Mouse (Mus musculus) T-helper 1 cell (primary cell): ENCODE measurements around the gene Chst10.

Experiments used
- in situ Hi-C: fragments of 300-600 bp; cut with MboI, MseI; formaldehyde crosslinking; loops from one replicate; pipeline ENCODE4 v1.15.1; 2025; ENCODE audit warnings: high pct_unique_total_duplicates

Chst10 gene

DNA sequence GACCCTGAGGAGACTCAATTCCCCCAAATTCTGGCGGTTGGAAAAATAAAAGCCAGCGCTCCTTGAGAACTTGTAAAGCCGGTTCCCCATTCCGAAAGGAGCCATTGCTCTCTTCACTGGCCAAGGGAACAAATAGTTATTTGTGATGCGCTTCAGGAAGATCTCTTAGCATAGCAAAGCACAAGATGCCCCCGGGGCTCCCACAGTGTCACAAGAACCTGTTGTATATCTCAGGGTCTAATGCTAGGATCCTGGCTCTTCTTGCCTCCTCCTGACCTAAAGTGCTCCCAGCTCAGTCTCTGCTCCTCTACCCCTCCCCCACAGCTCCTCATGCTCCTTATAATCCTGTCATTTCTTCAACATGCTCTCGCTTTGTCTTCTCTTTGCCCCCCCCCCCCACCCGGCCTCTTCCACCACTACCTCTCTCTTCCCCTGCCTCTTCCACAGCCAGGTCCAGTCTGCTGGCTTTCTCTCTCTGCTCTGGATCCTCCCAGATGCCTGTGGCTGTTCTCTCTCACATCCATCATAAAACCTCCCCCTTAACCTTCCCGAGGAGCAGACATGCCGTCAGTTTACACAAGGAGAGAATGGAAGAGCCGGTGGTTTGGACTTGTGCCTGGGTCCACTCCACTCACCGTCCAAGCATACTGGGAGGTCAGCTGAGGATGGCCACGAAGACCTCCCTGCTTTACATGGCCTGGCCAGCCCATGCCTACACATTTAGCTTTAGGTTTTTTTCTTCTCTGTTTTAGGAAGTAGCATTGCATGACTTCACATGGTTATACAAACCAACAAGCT lies 28.4 kb downstream of the Chst10 start:
- in situ Hi-C loops = loop anchor here (5.0 kb wide), 1 partner anchor 73 kb away; no protein-coding TSS in a partner anchor

DNA sequence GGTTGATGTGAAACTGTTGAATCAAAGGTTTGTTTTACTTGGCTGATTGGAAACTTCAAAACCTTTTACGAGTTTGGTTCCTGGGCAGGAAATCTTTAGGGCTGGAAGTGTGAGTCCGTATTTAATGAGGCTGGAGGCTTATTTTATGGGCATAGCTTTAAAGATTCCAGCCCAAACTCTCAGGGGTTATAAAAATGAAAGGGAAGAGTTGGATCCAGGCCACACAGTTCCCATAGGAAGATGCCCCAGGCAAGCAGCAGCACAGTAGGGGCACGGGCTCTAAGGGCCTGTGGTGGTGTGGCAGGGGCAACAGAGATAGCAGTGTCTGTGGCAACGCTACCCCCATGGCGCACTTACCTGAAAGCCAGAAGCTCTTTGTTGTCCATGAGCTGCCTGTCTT lies 31.7 kb downstream of the Chst10 start:
- in situ Hi-C loops = loop anchor here (5.0 kb wide), 1 partner anchor 76 kb away; no protein-coding TSS in a partner anchor

DNA sequence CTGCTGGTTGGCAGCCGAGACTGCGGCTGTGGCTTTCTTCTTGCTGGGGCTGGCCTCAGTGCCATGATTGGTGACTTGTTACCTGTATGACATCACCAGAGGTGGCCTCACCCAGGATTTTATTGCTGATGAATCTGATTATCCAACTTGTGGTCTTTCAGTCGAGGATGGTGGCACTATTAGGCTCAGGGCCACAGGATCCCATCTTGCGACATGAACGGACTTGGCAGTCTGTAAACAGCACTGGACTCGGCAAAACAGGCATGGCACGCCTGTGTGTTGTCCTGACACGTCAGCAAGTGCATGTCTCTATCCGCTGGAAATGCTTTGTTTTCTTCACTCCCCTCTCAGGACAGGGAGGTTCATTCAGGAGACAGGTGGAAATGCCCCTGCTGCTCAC lies 33.6 kb downstream of the Chst10 start:
- in situ Hi-C loops = no loop called here

DNA sequence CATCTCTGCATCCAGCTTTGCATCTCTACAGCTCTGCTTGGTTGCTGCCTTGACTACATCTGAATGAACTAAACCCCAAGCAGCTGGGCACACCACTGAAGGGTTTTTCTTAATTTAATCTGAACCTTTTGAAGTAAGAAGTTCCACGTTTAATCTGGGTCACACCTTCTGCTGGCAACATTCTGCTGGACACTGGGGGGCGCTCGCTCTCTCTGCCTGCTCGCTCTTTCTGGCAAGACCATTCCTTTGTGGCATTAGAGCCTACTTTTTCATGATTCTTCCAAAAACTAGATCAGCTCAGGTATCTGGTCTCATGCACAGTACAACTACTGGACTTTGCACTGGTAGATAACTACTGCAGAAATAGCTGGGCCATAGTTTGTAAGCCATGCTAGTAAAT lies 35.7 kb downstream of the Chst10 start:
- in situ Hi-C loops = no loop called here

DNA sequence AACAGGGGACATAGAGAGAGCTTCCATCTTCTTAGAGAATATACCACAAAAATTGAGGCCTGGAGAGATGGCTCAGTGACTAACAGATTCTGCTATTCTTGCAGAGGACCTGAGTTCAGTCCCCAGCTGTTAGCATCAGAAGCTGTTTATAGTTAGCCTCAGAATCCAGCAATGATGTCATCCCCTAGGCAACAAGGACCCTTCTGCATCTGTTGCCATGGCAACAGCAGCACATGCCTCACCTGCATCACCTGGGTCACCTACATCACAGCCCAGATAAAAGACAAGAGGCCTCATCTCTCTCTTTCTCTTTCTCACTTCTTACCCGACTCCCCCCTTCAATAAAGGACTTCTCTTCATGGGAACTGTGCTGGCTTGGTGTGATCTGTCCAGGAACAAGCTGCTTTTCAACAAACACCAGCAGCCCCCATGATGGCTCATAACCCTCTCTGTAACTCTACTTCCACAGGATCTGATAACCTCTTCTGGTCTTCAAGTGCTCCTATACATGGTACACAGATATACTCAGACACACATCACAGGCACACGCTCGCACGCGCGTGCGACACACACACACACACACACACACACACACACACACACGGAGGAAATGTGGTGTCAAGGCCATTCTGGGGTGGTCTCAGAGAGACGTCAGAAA lies 37.0 kb downstream of the Chst10 start:
- in situ Hi-C loops = no loop called here

DNA sequence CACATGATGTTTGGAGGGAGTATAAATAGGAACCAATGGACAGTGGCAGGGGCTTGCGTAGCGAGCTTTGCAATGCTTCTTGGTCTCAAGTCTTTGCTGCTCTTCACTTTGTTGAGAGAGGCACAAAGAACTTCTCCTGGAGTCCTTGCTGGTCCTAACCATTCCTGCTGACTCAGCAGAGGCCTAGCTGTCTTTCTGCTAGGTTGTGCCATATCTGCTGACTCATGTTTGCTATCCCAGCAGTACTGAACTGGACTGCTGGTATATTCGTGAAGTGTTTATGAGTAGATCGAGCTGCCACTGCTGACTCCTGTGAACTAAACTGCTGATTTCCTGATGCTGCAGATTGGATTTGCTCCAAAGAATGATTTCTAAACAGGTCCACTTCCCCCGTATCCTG lies 37.8 kb downstream of the Chst10 start:
- in situ Hi-C loops = no loop called here

DNA sequence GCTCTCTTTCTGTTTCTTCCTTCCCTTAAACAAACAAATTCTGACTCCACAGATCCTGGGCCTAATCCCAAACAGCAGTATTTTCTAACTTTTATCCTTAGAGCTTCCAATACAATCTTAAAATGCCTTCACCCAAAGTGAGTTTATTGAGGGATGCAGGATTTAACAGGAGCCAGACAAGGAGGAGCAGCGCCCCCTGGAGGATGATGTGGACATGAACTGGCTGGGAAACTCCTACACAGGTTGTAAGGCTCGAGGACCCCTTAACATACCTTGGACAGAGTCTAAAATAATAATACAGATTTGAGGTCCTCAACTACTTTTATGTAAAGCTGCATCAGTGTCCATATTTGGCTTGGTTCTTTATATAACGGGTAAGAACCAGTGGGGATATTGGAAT lies 41.8 kb downstream of the Chst10 start:
- in situ Hi-C loops = no loop called here

DNA sequence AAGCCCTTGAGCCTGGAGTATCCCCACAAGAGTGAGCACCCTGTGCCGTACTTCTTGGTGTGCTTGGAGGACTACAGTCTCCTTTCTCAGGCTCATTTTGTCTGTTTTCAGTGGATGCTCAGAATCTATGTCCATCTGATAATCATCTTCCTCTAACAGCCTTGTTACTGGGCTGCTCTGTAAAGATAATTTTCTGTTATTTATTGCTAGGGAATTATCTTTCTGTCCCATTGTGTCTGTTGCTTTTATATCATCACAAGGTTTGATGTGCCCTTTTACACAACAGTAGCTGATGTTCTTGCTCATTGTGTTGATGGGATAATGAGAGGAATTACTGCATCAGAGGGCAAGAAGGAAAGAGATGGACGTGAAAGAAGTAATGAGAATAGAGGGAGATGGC lies 45.7 kb downstream of the Chst10 start:
- in situ Hi-C loops = no loop called here

DNA sequence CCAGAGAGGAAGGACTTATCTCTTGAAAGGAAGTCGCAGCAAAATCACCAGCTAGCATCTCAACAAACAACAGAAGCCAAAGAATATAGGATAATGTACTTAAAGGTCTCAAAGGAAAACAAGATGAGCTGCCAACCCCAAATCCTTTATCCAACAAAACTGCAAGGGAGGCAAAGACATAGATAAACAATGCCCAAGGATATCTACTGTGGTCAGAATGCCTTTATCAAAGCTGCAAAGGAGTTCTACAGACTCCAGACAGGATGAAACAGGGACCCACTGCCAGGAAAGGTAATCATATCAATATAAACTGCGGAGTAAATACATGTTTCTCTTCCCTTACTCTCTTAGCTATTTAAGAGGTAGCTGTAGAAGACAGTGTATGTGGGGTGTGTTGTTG lies 47.3 kb downstream of the Chst10 start:
- in situ Hi-C loops = no loop called here

DNA sequence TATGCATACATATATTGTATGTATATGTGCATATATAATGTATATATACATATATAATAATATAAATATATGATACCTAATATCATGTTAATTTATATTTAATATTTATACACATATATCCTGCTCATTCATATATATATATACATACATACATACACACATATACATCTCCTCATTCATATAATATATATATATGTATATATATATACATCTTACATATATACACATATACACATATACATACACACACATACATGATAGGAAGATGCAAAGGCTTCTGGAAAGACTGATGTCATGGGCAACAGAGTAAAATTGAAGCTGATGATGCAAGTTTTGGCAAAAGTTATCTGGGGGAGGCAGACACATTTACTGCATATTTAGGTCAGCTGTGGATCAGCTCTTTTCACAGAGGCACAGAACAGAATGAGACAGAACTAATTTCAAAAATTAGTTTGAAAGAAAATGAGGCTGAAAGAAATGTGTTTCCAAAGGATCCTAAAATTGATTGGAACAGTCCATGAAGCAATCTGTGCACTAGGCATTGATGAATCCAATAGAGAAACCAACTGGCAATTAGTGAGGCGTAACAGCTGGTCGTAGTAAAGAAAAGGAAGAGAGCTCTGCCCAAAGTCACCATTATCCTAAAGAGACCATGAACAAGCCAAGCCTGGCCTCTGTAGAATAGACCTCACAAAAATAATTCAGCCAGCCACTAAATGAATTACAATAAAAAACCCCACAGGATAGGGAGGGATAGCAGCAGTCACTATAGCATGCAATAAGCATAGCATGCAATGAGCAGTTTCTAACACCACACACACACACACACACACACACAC lies 49.3 kb downstream of the Chst10 start:
- in situ Hi-C loops = no loop called here

DNA sequence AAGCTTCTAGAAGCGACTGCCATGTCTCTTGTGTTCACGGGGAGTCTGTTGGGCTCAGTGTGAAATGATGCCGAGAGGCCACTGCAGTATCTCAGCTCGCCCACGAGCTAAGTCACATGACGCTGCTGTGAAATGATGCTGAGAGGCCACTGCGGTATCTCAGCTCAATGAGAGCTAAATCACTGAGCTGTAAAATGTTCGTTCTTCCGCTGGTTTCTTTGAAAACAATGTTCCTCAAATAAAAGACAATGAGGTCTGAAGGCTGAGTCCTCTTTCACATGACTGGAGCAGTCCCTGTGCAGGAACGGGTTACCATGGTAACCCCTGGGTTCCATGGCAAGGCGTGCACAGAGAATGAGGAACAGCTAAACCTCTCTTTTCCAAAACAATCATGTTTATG lies 50.0 kb downstream of the Chst10 start:
- in situ Hi-C loops = no loop called here

DNA sequence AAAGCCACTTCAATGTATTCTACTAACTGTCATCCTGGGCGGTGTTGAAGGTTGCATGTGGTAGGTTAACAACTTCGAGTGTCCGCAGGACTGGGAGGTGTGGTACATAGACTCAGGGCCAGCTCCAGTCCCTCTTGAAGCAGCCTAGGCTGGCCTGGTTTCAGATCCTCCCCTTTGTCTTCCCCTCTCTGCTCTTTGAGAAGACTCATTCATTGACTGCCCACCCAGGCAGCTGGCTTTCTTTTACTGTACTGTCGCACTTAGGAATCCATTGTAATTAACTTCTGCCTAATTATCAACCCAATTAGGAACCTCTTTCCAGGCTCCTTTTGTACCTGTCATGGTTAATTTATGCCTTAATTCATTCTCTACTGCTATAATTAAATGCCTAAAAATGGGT lies 54.7 kb downstream of the Chst10 start:
- in situ Hi-C loops = no loop called here

DNA sequence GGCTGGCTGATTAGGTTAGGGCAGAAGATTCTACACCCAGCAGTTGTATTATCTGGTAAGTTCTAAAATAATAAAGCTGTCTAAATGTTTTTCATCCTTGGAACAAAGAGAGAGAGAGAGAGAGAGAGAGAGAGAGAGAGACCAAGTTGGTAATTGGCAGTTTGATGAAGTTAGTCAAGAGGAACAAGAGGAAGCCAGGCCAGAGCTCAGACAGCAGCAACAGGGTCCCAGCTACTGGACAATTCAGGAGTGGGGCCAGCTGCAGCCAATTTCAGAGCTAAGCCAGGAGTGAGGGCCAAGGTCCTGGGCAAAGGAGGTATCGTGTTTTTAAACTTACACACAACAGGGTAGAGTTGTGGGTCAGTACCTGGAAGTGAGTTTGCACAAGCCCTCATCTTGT lies 55.1 kb downstream of the Chst10 start:
- in situ Hi-C loops = no loop called here

DNA sequence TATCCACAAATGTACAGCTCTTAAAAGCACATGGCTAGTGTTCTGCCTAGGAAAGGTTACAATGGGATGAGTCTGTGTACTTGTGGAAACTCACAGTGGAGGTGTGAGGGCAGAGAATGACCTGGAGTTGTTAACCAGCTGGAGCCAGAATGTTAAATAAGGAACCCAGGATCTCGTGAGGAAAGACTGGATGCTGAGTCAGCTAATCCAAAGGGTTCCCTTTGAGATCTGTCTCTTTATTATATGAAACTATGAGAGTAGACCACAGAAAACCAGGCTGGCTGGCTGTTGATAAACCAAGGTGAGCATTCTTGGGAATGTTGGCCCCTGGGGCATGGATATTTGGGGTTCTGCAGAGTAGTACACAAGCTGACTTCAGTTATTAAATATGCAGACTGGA lies 58.0 kb downstream of the Chst10 start:
- in situ Hi-C loops = no loop called here

DNA sequence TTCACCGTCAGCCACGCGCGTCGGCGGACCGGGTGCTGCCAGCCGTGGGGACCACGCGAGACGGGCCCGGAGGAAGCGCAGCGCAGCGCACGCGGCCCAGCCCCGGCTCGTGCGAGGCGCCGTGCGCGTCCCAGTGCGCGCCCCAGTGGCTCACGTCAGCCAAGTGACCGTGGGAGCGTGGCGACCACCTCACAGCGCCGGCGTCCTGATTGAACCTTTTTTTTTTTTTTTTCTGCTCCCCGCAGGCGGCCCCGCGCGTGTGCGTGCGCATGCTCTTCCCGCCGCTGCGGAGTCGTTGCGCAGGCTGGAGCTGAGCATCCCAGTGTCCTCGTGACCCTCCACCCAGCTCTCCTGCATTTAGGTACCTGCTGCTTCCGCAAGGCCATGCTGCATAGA lies 61.5 kb downstream of the Chst10 start, which contains the start of gene Lonrf2:
Lonrf2 (minus strand) TSS at position 235 of the 396 bp plus-strand sequence.
- in situ Hi-C loops = no loop called here

DNA sequence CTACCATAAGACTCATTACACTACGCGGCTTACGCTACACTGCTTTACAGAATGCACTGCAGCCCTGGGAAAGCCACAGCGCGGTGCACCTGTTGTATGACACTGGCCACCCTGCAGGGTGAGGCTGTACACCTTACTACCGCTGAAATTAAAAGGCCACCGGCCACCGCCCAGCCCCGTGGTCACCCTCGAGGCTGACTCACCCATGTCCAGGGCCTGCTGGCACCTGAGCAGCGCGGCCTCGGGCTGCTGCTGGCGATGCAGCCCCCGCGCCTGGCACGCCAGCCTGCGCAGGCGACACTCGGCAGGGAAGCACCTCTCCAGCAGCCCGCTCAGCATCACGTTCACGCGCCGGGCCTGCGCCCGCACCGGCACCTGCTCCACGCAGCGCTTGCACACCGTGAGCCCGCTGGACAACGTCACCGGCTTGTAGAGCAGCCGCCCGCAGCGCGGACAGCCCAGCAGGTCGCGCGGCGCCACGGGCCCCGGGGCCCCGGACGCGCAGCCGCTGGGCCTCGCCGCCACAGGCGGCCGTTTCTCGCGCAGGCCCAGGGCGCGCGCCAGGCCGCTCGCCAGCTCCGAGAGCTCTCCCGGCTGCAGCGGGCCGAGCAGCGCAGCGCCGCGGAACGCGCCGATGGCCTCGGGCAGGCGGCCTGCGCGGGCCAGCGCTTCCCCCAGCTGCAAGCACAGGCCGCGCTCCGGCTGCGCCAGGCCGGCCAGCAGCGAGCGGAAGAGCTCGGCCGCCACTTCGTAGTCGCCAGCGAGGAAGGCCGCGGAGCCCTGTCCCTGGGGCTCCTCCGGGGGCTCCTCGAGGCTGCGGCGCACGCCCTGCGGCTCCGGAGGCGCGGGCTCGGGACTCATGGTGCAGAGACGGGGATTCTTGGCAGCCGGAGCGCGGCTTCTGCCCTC lies 62.1 kb downstream of the Chst10 start:
- in situ Hi-C loops = no loop called here

DNA sequence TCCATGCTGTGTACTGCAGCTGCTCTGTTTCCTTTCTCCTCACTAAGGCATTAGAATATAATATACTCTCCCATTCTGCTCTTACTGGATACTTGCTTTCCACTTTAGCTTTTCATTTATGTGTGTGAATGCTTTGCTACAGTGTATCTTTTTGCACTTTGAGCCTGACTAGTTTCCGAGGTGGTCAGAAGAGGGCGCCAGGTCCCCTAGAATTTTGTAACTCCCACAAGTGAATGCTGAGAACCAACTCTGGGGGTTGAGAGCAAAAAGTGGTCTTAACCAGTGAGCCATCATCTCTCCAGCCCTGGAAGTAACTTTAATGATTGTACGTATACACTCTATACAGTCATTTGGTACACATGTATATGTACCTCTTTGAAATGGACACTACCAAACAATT lies 63.1 kb downstream of the Chst10 start:
- in situ Hi-C loops = no loop called here

DNA sequence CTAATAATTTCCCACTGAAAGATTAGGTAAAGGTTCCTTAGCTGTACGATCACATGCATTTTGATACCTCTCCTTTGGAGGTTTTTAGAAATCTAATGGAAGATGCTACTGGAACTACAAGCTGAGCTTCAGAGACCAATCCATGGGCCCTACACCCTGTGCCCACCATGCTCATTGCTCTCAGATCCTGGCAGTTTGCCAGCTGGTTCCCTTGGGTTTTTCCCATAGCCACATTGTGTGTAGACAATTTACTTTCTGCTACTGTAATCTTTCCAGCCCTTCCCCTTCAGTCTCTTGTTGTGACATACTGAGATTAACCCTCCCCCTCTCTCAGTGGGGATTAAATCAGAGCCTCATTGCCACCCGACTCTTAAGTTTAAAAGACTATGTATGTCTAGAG lies 73.0 kb downstream of the Chst10 start:
- in situ Hi-C loops = no loop called here

DNA sequence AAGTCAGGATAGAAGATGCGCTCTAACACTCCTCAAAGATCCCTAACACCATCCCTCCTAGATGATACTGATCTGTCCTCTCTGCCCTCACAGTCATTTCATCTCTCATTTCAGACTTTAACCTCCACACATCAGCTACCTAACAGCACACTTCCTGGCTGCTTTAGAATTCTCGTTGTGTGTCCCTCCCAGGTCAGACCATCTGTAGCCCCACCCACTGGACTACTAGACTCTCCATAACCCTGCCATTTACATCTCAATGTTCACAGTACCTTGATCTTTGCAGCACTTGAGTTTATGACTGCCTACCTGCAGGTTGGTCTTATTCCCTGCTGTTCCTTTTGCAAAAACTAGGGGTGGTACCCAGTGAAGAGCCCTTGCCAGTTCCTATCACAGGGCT lies 74.1 kb downstream of the Chst10 start:
- in situ Hi-C loops = no loop called here

DNA sequence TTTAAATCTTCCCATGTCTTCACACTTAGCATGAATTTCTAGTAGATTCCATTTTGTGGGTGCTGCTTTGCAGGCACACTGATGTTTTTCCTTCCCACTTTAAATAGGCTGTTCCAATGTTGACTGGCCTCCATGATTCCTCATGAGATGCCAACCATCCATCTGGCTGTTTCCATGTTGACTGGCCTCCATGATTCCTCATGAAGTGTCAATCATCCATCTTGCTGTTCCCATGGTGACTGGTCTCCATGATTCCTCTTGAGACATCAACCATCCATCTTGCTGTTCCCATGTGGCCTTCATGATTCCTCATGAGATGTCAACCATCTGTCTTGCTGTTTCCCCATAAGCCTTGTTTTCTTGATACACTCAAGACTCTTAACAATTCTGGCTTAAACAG lies 78.3 kb downstream of the Chst10 start:
- in situ Hi-C loops = no loop called here

DNA sequence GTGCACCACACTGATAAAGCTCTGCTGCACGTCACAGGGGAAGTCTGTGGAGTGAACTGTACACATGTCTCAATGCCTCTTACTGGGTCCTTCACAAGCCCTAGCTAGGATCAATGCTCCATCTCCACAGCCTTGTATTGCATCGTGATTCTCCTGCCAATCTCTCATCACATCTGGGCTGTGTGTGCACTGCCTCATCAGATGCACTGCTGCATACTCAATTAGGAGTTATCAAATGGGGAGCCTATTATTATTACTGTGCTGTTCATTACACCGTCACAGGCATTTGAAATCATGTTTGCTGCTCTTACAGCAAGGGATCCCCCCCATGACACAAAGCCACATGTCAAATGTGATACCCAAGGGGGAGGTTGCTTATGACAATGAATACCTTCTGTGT lies 80.3 kb downstream of the Chst10 start:
- in situ Hi-C loops = no loop called here
